Mouse (Mus musculus) kidney, embryonic 14.5 days (tissue): ENCODE measurements around the gene Daxx. TPM values are rescaled to one million over a fixed set of nuclear protein-coding genes. Genes with fewer than 3 reads are reported as not detected.

Source experiments
- ATAC-seq: fragments of 200-750 bp; cut with Nextera tagmentation; 2 replicates; pipeline ENCODE4 v1.8.0; 2017; ENCODE audit warnings: moderate number of reproducible peaks, mild to moderate bottlenecking, moderate TSS enrichment, moderate library complexity; ENCODE audit not compliant: low FRiP score, low TSS enrichment
- H3K27ac ChIP-seq: fragments of 300-500 bp; sonication (generic); 2 replicates; pipeline ENCODE4 v1.5.1; 2014; ENCODE audit warnings: low read depth, mild to moderate bottlenecking, low read length, moderate library complexity, mixed read lengths
- H3K27me3 ChIP-seq: fragments of 300-500 bp; sonication (generic); 2 replicates; pipeline ENCODE4 v1.6.1; 2014; ENCODE audit warnings: mild to moderate bottlenecking, low read length; ENCODE audit not compliant: control insufficient read depth, insufficient read depth
- H3K36me3 ChIP-seq: fragments of 300-500 bp; sonication (generic); 2 replicates; pipeline ENCODE4 v1.6.1; 2014; ENCODE audit warnings: low read length, mixed read lengths; ENCODE audit not compliant: control insufficient read depth, insufficient read depth
- H3K4me1 ChIP-seq: fragments of 300-500 bp; sonication (generic); 2 replicates; pipeline ENCODE4 v1.6.1; 2014; ENCODE audit warnings: low read length, mixed read lengths; ENCODE audit not compliant: control insufficient read depth, insufficient read depth
- H3K4me2 ChIP-seq: fragments of 300-500 bp; sonication (generic); replicated peaks from 2 replicates; pipeline ENCODE4 v1.6.1; 2014; ENCODE audit warnings: low read depth, mild to moderate bottlenecking, low read length
- H3K4me3 ChIP-seq: fragments of 300-500 bp; sonication (generic); 2 replicates; pipeline ENCODE4 v1.5.1; 2014; ENCODE audit warnings: mild to moderate bottlenecking, low read length
- H3K9ac ChIP-seq: fragments of 300-500 bp; sonication (generic); 2 replicates; pipeline ENCODE4 v1.6.1; 2014; ENCODE audit warnings: low read depth, mild to moderate bottlenecking, low read length, moderate library complexity
- H3K9me3 ChIP-seq: fragments of 300-500 bp; sonication (generic); 2 replicates; pipeline ENCODE4 v1.6.1; 2016; ENCODE audit warnings: low read length; ENCODE audit not compliant: control insufficient read depth
- WGBS: fragments of 180-500 bp; shearing (Covaris S2); extraction: QIAGEN DNeasy Blood & Tissue Kit; methylation state at CpG from one replicate; pipeline ENCODE4 v1.1.7; 2014; 5-methylcytosine and 5-hydroxymethylcytosine counted together
- polyA plus RNA-seq: library from polyadenylated mRNA; unstranded; fragments of >200 nt; fragmentation: Nextera tagmentation; extraction: Ambion mirVana; gene quantifications from 2 replicates; pipeline ENCODE4 v1.2.1, GENCODE M21; 2014

Gene Daxx
- polyA plus RNA-seq, 1 experiment from 2014 or later = 50.8 TPM

GRCm38 (mm10) chr17:33953310-33953709 is 44.1 kb downstream of the Daxx start:
- Histone ChIP-seq H3K4me3 (peak overlapping the region; percentile 80; the same call in 1 of the 2 replicates), H3K27me3 (no peaks in the 10 kb centered on the region), H3K36me3 (peaks cover 52% of the 10 kb centered on the region), H3K4me1 (peaks cover 39% of the 10 kb centered on the region), H3K27ac (no peak overlapping the region; the same call in 1 of the 2 replicates), H3K9ac (peak overlapping the region; percentile 95; the same call in 1 of the 2 replicates), H3K9me3 (no peaks in the 10 kb centered on the region), H3K4me2 (peak overlapping the region; percentile 89)
- ATAC-seq = no peak
- 92% methylated on average over 3 of the region's 3 CpGs for WGBS

GRCm38 (mm10) chr17:33953961-33954565 is 44.8 kb downstream of the Daxx start:
- H3K27me3 ChIP-seq = no peaks in the 10 kb centered on the region
- no peak for ATAC-seq
- 47% methylated on average over 5 of the region's 5 CpGs for WGBS
- peaks cover 46% of the 10 kb centered on the region for H3K36me3 ChIP-seq
- peak overlapping the region; percentile 80 for H3K4me3 ChIP-seq
- peak overlapping the region; percentile 95 for H3K9ac ChIP-seq
- H3K4me2 ChIP-seq = peak overlapping the region; percentile 89
- H3K4me1 ChIP-seq = peaks cover 39% of the 10 kb centered on the region
- H3K9me3 ChIP-seq = no peaks in the 10 kb centered on the region
- peak overlapping the region; percentile 91; the same call in 1 of the 2 replicates for H3K27ac ChIP-seq

- peak; percentile 10 for ATAC-seq
- peak overlapping the region; percentile 91 for H3K27ac ChIP-seq
- no peaks in the 10 kb centered on the region for H3K27me3 ChIP-seq
- H3K36me3 ChIP-seq = peaks cover 47% of the 10 kb centered on the region
- under 1% methylated on average over 33 of the region's 33 CpGs for WGBS
- H3K9ac ChIP-seq = peak overlapping the region; percentile 95
- peak overlapping the region; percentile 89 for H3K4me2 ChIP-seq
- no peaks in the 10 kb centered on the region for H3K9me3 ChIP-seq
- peaks cover 39% of the 10 kb centered on the region for H3K4me1 ChIP-seq
- peak overlapping the region; percentile 80 for H3K4me3 ChIP-seq
These were observed 45.7 kb downstream of the Daxx start for GRCm38 (mm10) chr17:33954646-33955554.

GRCm38 (mm10) chr17:33955555-33956214 is 46.5 kb downstream of the Daxx start, which contains the start of the genes Vps52 and Rps18:
Gene Vps52 (plus strand): TSS chr17:33955812.
Gene Rps18 (minus strand): TSS chr17:33956001.
- no peaks in the 10 kb centered on the region for H3K27me3 ChIP-seq
- peak within 1 kb of the TSS; percentile 91 for H3K27ac ChIP-seq
- peaks cover 33% of the 10 kb centered on the region for H3K4me1 ChIP-seq
- peak within 1 kb of the TSS; percentile 80 for H3K4me3 ChIP-seq
- peak within 1 kb of the TSS; percentile 95 for H3K9ac ChIP-seq
- H3K9me3 ChIP-seq = no peaks in the 10 kb centered on the region
- under 1% methylated on average over 50 of the region's 50 CpGs for WGBS
- peak within 1 kb of the TSS; percentile 89 for H3K4me2 ChIP-seq
- peak; percentile 82 for ATAC-seq
- peaks cover 48% of the 10 kb centered on the region for H3K36me3 ChIP-seq

GRCm38 (mm10) chr17:33956336-33956735 is 47.1 kb downstream of the Daxx start:
- WGBS = 8% methylated on average over 10 of the region's 10 CpGs
- Histone ChIP-seq H3K27ac (peak overlapping the region; percentile 88; the same call in 1 of the 2 replicates), H3K4me3 (peak overlapping the region; percentile 80), H3K4me1 (peaks cover 28% of the 10 kb centered on the region), H3K9ac (peak overlapping the region; percentile 79), H3K9me3 (no peaks in the 10 kb centered on the region), H3K27me3 (no peaks in the 10 kb centered on the region), H3K4me2 (peak overlapping the region; percentile 87), H3K36me3 (peaks cover 54% of the 10 kb centered on the region)
- no peak for ATAC-seq

- H3K36me3 ChIP-seq = peaks cover 49% of the 10 kb centered on the region
- no peak overlapping the region for H3K9ac ChIP-seq
- H3K4me2 ChIP-seq = no peak overlapping the region
- H3K27ac ChIP-seq = no peak overlapping the region
- 89% methylated on average over 6 of the region's 6 CpGs for WGBS
- no peaks in the 10 kb centered on the region for H3K27me3 ChIP-seq
- H3K4me3 ChIP-seq = no peak overlapping the region
- no peak for ATAC-seq
- peaks cover 23% of the 10 kb centered on the region for H3K4me1 ChIP-seq
- no peaks in the 10 kb centered on the region for H3K9me3 ChIP-seq
These were observed 48.3 kb downstream of the Daxx start for GRCm38 (mm10) chr17:33957493-33957892.

- WGBS = 96% methylated on average over 11 of the region's 11 CpGs
- Histone ChIP-seq H3K27me3 (no peaks in the 10 kb centered on the region), H3K27ac (no peak overlapping the region), H3K4me2 (no peak overlapping the region), H3K9ac (no peak overlapping the region), H3K4me1 (peaks cover 13% of the 10 kb centered on the region), H3K4me3 (no peak overlapping the region), H3K9me3 (no peaks in the 10 kb centered on the region), H3K36me3 (peaks cover 49% of the 10 kb centered on the region)
- no peak for ATAC-seq
These were observed 49.2 kb downstream of the Daxx start for GRCm38 (mm10) chr17:33958451-33958850.

GRCm38 (mm10) chr17:33959135-33959534 is 49.9 kb downstream of the Daxx start:
- no peak overlapping the region for H3K4me2 ChIP-seq
- H3K9ac ChIP-seq = no peak overlapping the region
- WGBS = 97% methylated on average over 13 of the region's 13 CpGs
- H3K4me3 ChIP-seq = no peak overlapping the region
- peaks cover 46% of the 10 kb centered on the region for H3K36me3 ChIP-seq
- no peak for ATAC-seq
- H3K27me3 ChIP-seq = no peaks in the 10 kb centered on the region
- peaks cover 6% of the 10 kb centered on the region for H3K4me1 ChIP-seq
- no peak overlapping the region for H3K27ac ChIP-seq
- H3K9me3 ChIP-seq = no peaks in the 10 kb centered on the region
